Mouse (Mus musculus) myocyte (in vitro differentiated cells): ENCODE measurements at regions not wholly inside any gene's neighbourhood (a gene's known extent, or its start where the extent isn't known, plus 50 kb on each side); places are given as distances from the start of the nearest gene placed in this dataset.

Source experiments
- E2F4 ChIP-seq: IDR thresholded peaks from one replicate; pipeline ENCODE4 v1.6.1; 2011; ENCODE audit warnings: mild to moderate bottlenecking, control low read depth, moderate library complexity; ENCODE audit not compliant: insufficient read depth
- MAX ChIP-seq: IDR thresholded peaks from one replicate; pipeline ENCODE4 v1.6.1; 2011; ENCODE audit warnings: low read depth, mild to moderate bottlenecking, control low read depth
- MYOG ChIP-seq, 3 experiments: IDR thresholded peaks; one replicate each; pipeline ENCODE4 v1.6.1; 2011; ENCODE audit warnings: control low read depth in 2 of 3, low read depth in 2 of 3, mild to moderate bottlenecking in 2 of 3; ENCODE audit not compliant: insufficient read length in 2 of 3, control insufficient read depth in 1 of 3, insufficient read depth in 1 of 3
- POLR2A ChIP-seq: IDR thresholded peaks from one replicate; pipeline ENCODE4 v1.6.1; 2011; ENCODE audit warnings: low read depth, mild to moderate bottlenecking, control low read depth, moderate library complexity; ENCODE audit not compliant: insufficient read length
- REST ChIP-seq: IDR thresholded peaks from one replicate; pipeline ENCODE4 v1.6.1; 2011; ENCODE audit warnings: mild to moderate bottlenecking, control low read depth, moderate library complexity; ENCODE audit not compliant: insufficient read depth, insufficient read length
- USF1 ChIP-seq: IDR thresholded peaks from one replicate; pipeline ENCODE4 v1.6.1; 2011; ENCODE audit warnings: low read depth, mild to moderate bottlenecking, control low read depth, moderate library complexity

GRCm38 (mm10) chr5:85772660-85773059 lies 292.7 kb downstream of the Cenpc1 start:
- no peak for TF ChIP-seq USF1
- no peak for TF ChIP-seq E2F4
- no peak for TF ChIP-seq MYOG (IDR thresholded peaks at IDR 0.05; ENCODE audit: control insufficient read depth in 1 of 3, insufficient read depth in 1 of 3, insufficient read length in 2 of 3, low read depth in 2 of 3)
- TF ChIP-seq MAX: no peak
- no peak for TF ChIP-seq REST
- TF ChIP-seq POLR2A: no peak
